Mouse (Mus musculus): ENCODE data around the gene Prrc2c.
"Not testable (repeated sequence)": the region's sequence is repeated elsewhere in the genome, so short reads cannot be mapped to it uniquely, and the experiment has no call there.

The Prrc2c gene

GRCm38 (mm10) chr1:162693721-162694120 is 46.6 kb downstream of the Prrc2c start:
- DNase-seq (ENCODE audit: inconsistent ontology term): no peak

- DNase-seq (ENCODE audit: inconsistent ontology term): peak; percentile 16
These were observed 74.7 kb downstream of the Prrc2c start for GRCm38 (mm10) chr1:162665486-162666174.

GRCm38 (mm10) chr1:162664826-162665475 is 75.4 kb downstream of the Prrc2c start:
- peak; percentile 62 for DNase-seq (ENCODE audit: inconsistent ontology term)

- DNase-seq (ENCODE audit: inconsistent ontology term): no peak
These were observed 80.0 kb downstream of the Prrc2c start for GRCm38 (mm10) chr1:162660276-162660860.

GRCm38 (mm10) chr1:162658119-162658518 is 82.2 kb downstream of the Prrc2c start, which contains the start of gene Myocos:
Gene Myocos, minus strand, starts transcription at chr1:162658219.
- no peak for DNase-seq (ENCODE audit: inconsistent ontology term)

- DNase-seq (ENCODE audit: inconsistent ontology term): no peak
These were observed 91.9 kb downstream of the Prrc2c start for GRCm38 (mm10) chr1:162648416-162648815.

GRCm38 (mm10) chr1:162646083-162646686 is 94.2 kb downstream of the Prrc2c start:
- DNase-seq (ENCODE audit: inconsistent ontology term): no peak

GRCm38 (mm10) chr1:162643752-162644151 is 96.6 kb downstream of the Prrc2c start:
- DNase-seq (ENCODE audit: inconsistent ontology term): peak; percentile 22

- no peak for DNase-seq (ENCODE audit: inconsistent ontology term)
These were observed 97.8 kb downstream of the Prrc2c start for GRCm38 (mm10) chr1:162642591-162642990.

GRCm38 (mm10) chr1:162639861-162640260 is 100.5 kb downstream of the Prrc2c start:
- no peak for DNase-seq (ENCODE audit: inconsistent ontology term)

- DNase-seq (ENCODE audit: inconsistent ontology term): no peak
These were observed 101.2 kb downstream of the Prrc2c start, which contains the start of gene Myoc for GRCm38 (mm10) chr1:162639051-162639750. Gene Myoc, plus strand, starts transcription at chr1:162639155.

GRCm38 (mm10) chr1:162638535-162638934 is 101.8 kb downstream of the Prrc2c start:
- no peak for DNase-seq (ENCODE audit: inconsistent ontology term)

GRCm38 (mm10) chr1:162636516-162636915 is 103.8 kb downstream of the Prrc2c start:
- no peak for DNase-seq (ENCODE audit: inconsistent ontology term)

- not testable (repeated sequence) for DNase-seq (ENCODE audit: inconsistent ontology term)
These were observed 104.9 kb downstream of the Prrc2c start for GRCm38 (mm10) chr1:162635291-162635931.

GRCm38 (mm10) chr1:162628326-162628725 is 112.0 kb downstream of the Prrc2c start:
- not testable (repeated sequence) for DNase-seq (ENCODE audit: inconsistent ontology term)

- not testable (repeated sequence) for DNase-seq (ENCODE audit: inconsistent ontology term)
These were observed 112.5 kb downstream of the Prrc2c start for GRCm38 (mm10) chr1:162627821-162628220.

GRCm38 (mm10) chr1:162625229-162625628 is 115.1 kb downstream of the Prrc2c start:
- DNase-seq (ENCODE audit: inconsistent ontology term): no peak

GRCm38 (mm10) chr1:162623895-162624294 is 116.5 kb downstream of the Prrc2c start:
- DNase-seq (ENCODE audit: inconsistent ontology term): no peak

Measured in Muller cell, postnatal 12 days (primary cell).